Mouse (Mus musculus): ENCODE data around the gene Flii. TPM values are rescaled to one million over a fixed set of nuclear protein-coding genes. Genes with fewer than 3 reads are reported as not detected.

Gene Flii
- polyA plus RNA-seq, 1 experiment from 2014 or later: 23.4 TPM

GRCm38 (mm10) chr11:60711218-60711617 lies 15.8 kb downstream of the Flii start:
- 92% methylated on average over 16 of the region's 17 CpGs for WGBS (ENCODE audit: insufficient replicate concordance)

GRCm38 (mm10) chr11:60709481-60710465 lies 17.3 kb downstream of the Flii start:
- Histone ChIP-seq H3K27ac (ENCODE audit: low read depth) (no peak overlapping the region), H3K9ac (replicated peaks) (no peak overlapping the region), H3K4me3 (ENCODE audit: low read depth, low read length) (no peak overlapping the region), H3K27me3 (ENCODE audit: insufficient read depth, low read length) (no peaks in the 10 kb centered on the region), H3K4me1 (ENCODE audit: insufficient read depth) (no peaks in the 10 kb centered on the region), H3K9me3 (ENCODE audit: low read length) (no peaks in the 10 kb centered on the region), H3K4me2 (ENCODE audit: low read depth, low read length) (no peak overlapping the region), H3K36me3 (replicated peaks; ENCODE audit: insufficient read depth, low read length) (peaks cover 81% of the 10 kb centered on the region)
- DNase-seq (peak; percentile 12), ATAC-seq (no peak)
- no peak for TF ChIP-seq CTCF (IDR thresholded peaks at IDR 0.05; ENCODE audit: low read depth)
- no peak for TF ChIP-seq EP300 (IDR thresholded peaks at IDR 0.05; ENCODE audit: low read depth)
- WGBS (ENCODE audit: insufficient replicate concordance): 89% methylated on average over 45 of the region's 45 CpGs

More at GRCm38 (mm10) chr11:60711218-60711617, 15.8 kb downstream of the Flii start:
- no peak overlapping the region for H3K9ac ChIP-seq (replicated peaks)
- H3K4me2 ChIP-seq (ENCODE audit: low read depth, low read length): no peak overlapping the region
- no peak overlapping the region for H3K27ac ChIP-seq (ENCODE audit: low read depth)
- H3K9me3 ChIP-seq (ENCODE audit: low read length): no peaks in the 10 kb centered on the region
- H3K4me1 ChIP-seq (ENCODE audit: insufficient read depth): no peaks in the 10 kb centered on the region
- no peak for ATAC-seq
- H3K4me3 ChIP-seq (ENCODE audit: low read depth, low read length): no peak overlapping the region
- TF ChIP-seq CTCF (IDR thresholded peaks at IDR 0.05; ENCODE audit: low read depth): no peak
- no peak for TF ChIP-seq EP300 (IDR thresholded peaks at IDR 0.05; ENCODE audit: low read depth)
- peak; percentile 10 for DNase-seq
- peaks cover 92% of the 10 kb centered on the region for H3K36me3 ChIP-seq (replicated peaks; ENCODE audit: insufficient read depth, low read length)
- no peaks in the 10 kb centered on the region for H3K27me3 ChIP-seq (ENCODE audit: insufficient read depth, low read length)

DNA sequence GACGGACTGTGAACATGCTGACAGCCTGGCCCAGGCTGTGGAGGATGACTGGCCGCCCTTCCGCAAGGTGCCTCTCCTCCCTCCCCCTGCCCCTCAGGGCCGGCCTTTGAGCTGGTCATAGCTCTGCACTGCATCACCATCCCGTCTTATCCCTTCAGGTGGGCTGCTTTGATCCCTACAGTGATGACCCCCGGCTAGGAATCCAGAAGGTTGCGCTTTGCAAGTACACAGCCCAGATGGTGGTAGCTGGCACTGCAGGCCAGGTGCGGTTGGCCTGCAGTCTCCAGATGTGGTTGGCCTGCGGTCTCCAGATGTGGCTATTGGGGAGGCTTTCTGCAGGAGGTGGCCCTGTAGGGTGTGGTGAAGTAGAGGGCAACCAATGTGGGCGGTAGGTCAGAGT lies 18.4 kb downstream of the Flii start:
- Histone ChIP-seq H3K27me3 (ENCODE audit: insufficient read depth, low read length) (no peaks in the 10 kb centered on the region), H3K9ac (replicated peaks) (no peak overlapping the region), H3K4me1 (ENCODE audit: insufficient read depth) (no peaks in the 10 kb centered on the region), H3K36me3 (replicated peaks; ENCODE audit: insufficient read depth, low read length) (peaks cover 71% of the 10 kb centered on the region), H3K4me3 (ENCODE audit: low read depth, low read length) (no peak overlapping the region), H3K9me3 (ENCODE audit: low read length) (no peaks in the 10 kb centered on the region), H3K4me2 (ENCODE audit: low read depth, low read length) (no peak overlapping the region), H3K27ac (ENCODE audit: low read depth) (no peak overlapping the region)
- no peak for ATAC-seq
- peak; percentile 10 for DNase-seq
- TF ChIP-seq EP300 (IDR thresholded peaks at IDR 0.05; ENCODE audit: low read depth) (no peak), CTCF (IDR thresholded peaks at IDR 0.05; ENCODE audit: low read depth) (no peak)
- 84% methylated on average over 10 of the region's 10 CpGs for WGBS (ENCODE audit: insufficient replicate concordance)

DNA sequence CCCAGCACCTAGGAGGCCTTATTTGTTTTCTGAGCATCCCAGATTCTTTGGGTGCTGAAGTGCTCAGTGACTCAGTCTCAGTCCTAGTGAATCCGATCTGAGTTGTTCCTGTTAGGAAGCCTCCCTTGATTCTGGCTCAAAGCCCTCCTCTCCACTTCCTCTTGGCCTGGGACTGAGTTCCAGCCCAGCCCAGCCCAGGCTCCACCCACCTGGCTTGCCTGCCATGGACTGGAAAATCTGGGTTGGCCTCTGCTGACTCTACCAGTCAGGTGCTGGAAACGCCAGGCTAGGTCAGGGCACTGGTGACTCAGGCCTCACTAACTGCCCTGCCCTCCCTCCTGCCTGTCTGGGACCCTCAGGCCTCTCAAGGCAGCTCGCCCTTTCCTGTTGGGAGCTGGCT lies 19.4 kb downstream of the Flii start:
- no peak for ATAC-seq
- H3K27ac ChIP-seq (ENCODE audit: low read depth): no peak overlapping the region
- H3K36me3 ChIP-seq (replicated peaks; ENCODE audit: insufficient read depth, low read length): peaks cover 61% of the 10 kb centered on the region

DNA sequence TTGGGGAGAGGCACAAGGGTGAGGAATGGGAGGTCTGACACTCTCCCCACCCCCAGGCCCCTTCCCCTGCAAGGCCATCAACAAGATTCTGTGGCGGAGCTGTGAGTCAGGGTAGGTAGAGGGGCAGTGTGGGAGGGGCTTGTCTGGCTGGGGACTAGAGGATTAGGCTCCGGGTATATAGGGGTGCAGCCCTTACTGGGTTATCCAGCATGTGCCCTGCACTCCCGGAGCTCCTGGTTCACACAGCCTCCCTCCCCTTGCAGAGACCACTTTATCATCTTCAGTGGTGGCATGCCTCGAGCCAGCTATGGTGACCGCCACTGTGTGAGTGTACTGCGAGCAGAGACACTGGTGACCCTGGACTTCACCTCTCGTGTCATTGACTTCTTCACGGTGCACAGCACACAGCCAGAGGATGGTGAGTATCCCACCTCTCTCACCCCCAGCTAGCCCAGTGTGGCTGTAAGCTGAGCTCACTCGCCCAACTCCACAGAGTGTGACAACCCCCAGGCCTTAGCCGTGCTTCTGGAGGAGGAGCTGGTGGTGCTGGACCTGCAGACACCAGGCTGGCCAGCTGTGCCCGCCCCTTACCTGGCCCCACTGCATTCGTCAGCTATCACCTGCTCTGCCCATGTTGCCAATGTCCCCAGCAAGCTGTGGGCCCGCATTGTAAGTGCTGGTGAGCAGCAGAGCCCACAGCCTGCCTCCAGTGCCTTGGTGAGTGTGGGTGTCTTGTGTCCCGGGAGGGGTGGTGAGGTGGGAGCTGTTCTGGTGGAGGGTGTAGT lies 20.2 kb downstream of the Flii start:
- H3K27ac ChIP-seq (ENCODE audit: low read depth): no peak overlapping the region
- no peaks in the 10 kb centered on the region for H3K27me3 ChIP-seq (ENCODE audit: insufficient read depth, low read length)
- no peak overlapping the region for H3K4me3 ChIP-seq (ENCODE audit: low read depth, low read length)
- WGBS (ENCODE audit: insufficient replicate concordance): 79% methylated on average over 14 of the region's 14 CpGs
- TF ChIP-seq EP300 (IDR thresholded peaks at IDR 0.05; ENCODE audit: low read depth) (no peak), CTCF (IDR thresholded peaks at IDR 0.05; ENCODE audit: low read depth) (no peak)
- peaks cover 54% of the 10 kb centered on the region for H3K36me3 ChIP-seq (replicated peaks; ENCODE audit: insufficient read depth, low read length)
- H3K4me1 ChIP-seq (ENCODE audit: insufficient read depth): no peaks in the 10 kb centered on the region
- H3K9me3 ChIP-seq (ENCODE audit: low read length): no peaks in the 10 kb centered on the region
- no peak overlapping the region for H3K4me2 ChIP-seq (ENCODE audit: low read depth, low read length)
- peak; percentile 12 for DNase-seq
- H3K9ac ChIP-seq (replicated peaks): no peak overlapping the region
- ATAC-seq: no peak

More for the DNA sequence above, 19.4 kb downstream of the Flii start:
- Histone ChIP-seq H3K9ac (replicated peaks) (no peak overlapping the region), H3K4me3 (ENCODE audit: low read depth, low read length) (no peak overlapping the region), H3K4me1 (ENCODE audit: insufficient read depth) (no peaks in the 10 kb centered on the region), H3K4me2 (ENCODE audit: low read depth, low read length) (no peak overlapping the region), H3K9me3 (ENCODE audit: low read length) (no peaks in the 10 kb centered on the region), H3K27me3 (ENCODE audit: insufficient read depth, low read length) (no peaks in the 10 kb centered on the region)
- TF ChIP-seq CTCF (IDR thresholded peaks at IDR 0.05; ENCODE audit: low read depth) (no peak), EP300 (IDR thresholded peaks at IDR 0.05; ENCODE audit: low read depth) (no peak)
- 65% methylated on average over 3 of the region's 3 CpGs for WGBS (ENCODE audit: insufficient replicate concordance)
- peak; percentile 33 for DNase-seq

GRCm38 (mm10) chr11:60706076-60706475 lies 21.0 kb downstream of the Flii start:
- Histone ChIP-seq H3K4me2 (ENCODE audit: low read depth, low read length) (no peak overlapping the region), H3K9me3 (ENCODE audit: low read length) (no peaks in the 10 kb centered on the region), H3K4me3 (ENCODE audit: low read depth, low read length) (no peak overlapping the region), H3K4me1 (ENCODE audit: insufficient read depth) (peaks cover 2% of the 10 kb centered on the region; the same call in 1 of the 2 replicates), H3K27ac (ENCODE audit: low read depth) (no peak overlapping the region), H3K27me3 (ENCODE audit: insufficient read depth, low read length) (no peaks in the 10 kb centered on the region), H3K9ac (replicated peaks) (no peak overlapping the region), H3K36me3 (replicated peaks; ENCODE audit: insufficient read depth, low read length) (peaks cover 47% of the 10 kb centered on the region)
- TF ChIP-seq CTCF (IDR thresholded peaks at IDR 0.05; ENCODE audit: low read depth): no peak
- WGBS (ENCODE audit: insufficient replicate concordance): 85% methylated on average over 7 of the region's 7 CpGs
- ATAC-seq (no peak), DNase-seq (peak; percentile 9)

Data from liver, postnatal 0 days (tissue).